Mouse (Mus musculus) heart, postnatal 4 days (tissue): Measurements from ENCODE around the gene Map4k4. TPM values are rescaled to one million over a fixed set of nuclear protein-coding genes. Genes with fewer than 3 reads are reported as not detected.
A peak's percentile ranks its signal among the peaks of the same experiment; 100 is the strongest.

ENCODE experiments used
- DNase-seq: peaks from one replicate; pipeline ENCODE4 v3.0.0; 2021
- total RNA-seq, 2 experiments: library from RNA; stranded (reverse); gene quantifications; 2 replicates each; pipeline ENCODE4 v1.2.3; 2021

Map4k4 gene
- total RNA-seq, 2 experiments from 2014 or later = 207 to 231 TPM

DNA sequence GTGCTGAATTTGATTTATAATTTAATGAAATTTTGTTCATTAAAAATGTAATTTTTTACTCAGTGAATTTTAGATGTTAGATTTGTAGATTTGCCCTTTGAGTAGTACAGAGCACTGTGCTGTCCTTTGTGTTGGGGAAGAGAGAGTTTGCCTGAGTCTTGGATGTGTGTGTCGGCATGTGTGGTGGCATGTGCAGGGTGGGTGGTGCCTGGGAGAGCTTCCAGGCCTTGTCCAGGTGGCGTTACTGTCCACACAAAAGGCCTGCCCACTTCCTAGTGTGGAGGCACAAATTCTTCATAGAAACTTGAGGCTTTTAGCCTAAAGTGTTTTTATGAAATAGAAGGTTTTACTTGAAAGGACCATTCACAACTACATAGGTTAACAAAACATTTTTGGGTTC, 36.2 kb downstream of the Map4k4 start:
- no peak for DNase-seq

GRCm38 (mm10) chr1:39937609-39938008, 36.9 kb downstream of the Map4k4 start:
- no peak for DNase-seq

DNA sequence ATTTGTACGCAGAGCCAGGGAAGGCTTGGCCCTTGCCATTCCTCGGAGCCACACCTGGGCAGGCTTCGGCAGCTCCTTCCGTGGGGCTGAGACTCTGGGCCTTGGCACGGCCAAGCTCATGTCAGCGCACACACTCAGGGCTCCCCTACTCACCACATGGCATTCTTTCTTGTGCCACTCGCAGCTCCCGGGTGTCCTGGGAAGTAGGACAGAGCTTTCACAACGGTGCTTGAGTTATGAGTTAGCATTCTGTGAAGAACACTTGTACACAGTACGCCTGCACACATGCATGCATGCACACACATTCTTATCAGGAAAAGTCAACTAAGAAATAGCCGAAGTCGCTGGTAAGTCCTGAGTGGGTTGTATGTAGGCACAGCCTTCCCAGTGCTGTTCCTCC, 38.7 kb downstream of the Map4k4 start:
- DNase-seq = no peak

DNA sequence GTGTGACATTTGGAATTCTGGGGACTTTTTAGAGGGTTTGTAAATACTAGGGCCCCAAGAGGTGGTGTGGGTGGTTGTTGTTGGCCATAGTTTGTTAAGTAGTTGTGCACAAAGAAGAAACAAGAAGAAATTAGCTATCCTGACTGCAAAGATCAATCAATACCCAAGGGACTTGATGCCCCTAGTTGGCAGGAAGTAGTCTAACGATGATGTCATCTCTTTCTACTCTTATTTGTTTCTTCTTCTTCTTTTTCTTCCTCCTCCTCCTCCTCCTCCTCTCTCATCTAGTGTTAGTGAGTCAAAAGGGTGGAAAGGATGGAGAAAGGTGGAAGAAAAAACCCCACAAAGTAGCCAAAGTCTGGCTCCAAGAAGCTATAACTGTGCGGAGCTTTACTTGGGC, 39.6 kb downstream of the Map4k4 start:
- no peak for DNase-seq

DNA sequence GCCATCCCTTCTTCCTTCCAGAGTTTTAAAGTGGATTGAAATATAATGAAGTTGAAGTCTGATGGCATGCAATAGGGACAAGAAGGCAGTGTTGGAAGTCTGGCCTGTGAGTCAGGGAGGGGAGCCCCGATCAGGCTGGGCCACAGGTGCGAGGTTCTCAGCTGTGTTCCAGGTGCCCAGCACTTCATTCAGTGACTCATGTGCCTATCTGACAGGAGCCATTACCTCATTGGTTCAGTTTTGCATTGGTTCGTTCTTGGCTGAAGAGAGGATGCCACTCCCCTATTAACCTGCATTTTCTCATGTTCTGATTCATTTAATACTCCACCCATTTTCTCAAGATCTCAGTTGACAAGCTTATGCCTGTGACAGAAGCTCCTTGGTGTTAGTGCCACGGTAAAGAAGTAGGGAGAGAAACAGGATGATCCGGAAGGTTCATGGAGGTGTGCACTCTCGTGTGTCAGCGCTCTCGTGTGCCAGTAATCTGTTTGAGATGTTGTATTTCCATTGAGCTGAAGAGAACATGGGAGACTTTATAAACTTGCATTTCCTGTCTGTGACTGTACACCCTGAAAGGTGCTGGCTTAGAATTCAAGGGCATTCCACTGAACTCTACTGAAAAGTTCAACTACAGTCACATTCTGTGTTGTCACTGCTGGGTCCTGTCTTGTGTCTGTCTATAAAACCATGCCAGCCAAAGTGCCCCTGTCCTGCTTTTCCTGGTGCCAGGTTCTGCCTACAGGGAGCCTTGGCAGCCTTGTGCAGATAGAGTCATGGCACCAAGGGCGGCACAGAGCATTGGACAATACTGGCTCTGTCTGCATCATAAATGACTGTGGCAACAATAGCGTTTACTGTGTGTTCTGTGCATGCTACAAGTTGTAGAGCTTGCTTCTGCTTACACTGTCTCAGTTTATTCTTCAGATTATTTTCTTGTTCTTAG, 40.8 kb downstream of the Map4k4 start:
- peak; percentile 40 for DNase-seq

DNA sequence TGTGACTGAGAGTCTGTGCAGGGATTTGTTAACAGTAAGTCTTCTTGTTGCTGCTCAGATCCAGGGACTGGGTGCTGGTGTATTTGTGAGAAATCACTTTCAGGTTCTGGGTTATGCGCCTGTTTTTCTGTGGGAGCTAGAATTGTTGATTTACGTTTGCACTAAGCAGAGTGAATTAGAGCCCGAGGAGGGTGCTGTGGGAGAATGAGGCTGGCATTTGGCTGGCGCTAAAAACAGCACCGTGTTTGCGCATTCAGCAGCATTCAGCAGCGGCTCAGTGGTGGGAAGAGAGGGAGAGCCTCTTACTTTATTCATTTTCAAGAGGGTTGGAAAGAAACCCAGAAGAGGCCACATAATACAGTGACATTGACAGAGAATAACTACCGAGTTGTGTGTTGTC, 42.2 kb downstream of the Map4k4 start:
- peak; percentile 38 for DNase-seq

GRCm38 (mm10) chr1:39944306-39944971, 43.7 kb downstream of the Map4k4 start:
- DNase-seq = no peak

DNA sequence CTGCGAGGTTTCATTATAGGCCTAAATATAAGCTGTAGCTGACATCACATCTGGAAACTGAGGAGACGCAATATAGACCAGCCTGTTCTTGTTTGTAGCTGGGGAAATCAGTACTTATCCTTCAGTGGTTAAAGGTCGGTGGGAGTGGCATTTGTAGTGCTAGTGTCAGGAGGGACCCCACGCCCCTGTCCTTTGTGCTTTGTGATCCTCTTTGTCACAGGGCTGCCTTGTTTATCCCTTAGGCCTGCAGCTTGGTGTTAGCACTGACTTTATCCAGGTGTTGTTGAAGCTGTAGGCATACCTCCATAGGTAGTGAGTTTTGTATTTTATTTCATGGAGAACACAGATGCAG, 44.2 kb downstream of the Map4k4 start:
- no peak for DNase-seq

DNA sequence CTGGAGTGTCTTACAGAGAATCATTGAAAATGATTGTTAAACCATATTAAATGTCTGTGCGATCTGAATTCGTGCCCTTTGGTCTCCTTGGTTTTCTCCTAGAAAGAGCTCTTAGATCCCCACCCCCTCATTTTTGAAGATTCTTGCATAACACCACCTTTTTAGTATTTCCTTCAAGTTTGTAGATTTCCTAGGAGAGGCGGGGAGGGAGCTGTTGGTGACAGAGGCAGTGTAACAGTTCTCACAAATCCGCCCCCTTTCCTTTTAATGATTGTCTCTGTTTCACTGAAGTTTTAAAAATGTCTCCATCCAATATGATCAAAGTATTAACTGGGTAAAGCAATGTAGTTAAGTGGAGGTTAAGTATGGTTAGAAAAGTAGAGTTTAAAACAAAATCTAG, 45.7 kb downstream of the Map4k4 start:
- no peak for DNase-seq

DNA sequence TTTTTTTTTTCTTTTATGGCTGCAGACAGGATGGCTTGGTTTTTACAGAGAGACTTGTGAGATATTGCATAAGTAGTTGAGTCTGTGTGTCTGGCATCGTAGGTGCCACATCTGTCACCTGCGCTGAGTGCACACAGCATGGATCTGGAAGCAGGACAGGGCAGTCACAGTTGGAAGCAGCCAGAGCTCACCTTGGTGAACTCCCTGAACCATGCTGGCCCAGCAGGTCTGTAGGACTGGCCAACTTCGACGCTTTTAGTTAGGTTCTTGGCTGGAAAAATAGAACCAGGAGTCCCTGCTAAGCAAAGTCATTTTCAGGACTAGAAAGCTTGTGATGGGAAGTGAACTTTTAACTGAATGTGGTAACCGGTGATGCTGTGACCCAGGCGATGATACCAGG, 46.5 kb downstream of the Map4k4 start:
- no peak for DNase-seq

DNA sequence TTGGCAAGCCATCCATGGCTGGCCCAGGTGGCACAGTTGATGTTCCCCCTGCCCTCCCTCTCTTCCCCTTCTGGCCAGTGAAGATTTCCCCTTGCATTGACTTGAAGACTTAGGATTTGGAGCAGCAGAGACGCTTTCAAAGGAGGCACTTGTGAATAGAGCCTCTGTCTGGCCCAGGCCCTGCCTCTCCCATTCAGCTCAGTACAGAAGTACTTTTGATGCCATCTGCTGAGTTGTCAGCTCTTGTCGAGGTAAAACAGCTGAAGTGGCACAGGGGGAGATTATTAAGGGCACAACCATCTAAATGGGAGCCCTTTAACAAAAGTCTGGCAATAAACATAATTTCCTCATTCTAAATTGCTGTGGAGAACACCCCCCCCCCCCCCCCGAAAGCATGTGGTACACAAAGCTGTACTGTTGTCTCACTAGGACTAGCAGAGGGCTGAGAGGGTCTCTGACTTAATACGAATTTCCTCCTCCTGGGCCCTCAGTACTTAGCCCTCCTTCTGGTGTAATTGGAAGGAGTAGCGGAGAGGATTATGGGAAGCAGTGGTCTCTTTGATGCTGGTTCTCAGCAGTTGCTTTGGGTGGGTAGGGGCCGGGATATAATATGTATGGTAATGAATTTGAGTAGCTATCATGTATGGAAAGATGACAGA, 47.1 kb downstream of the Map4k4 start:
- no peak for DNase-seq

- no peak for DNase-seq
These were observed 48.5 kb downstream of the Map4k4 start for GRCm38 (mm10) chr1:39949205-39949604.

- peak; percentile 48 for DNase-seq
These were observed 49.2 kb downstream of the Map4k4 start for GRCm38 (mm10) chr1:39949790-39950462.

- no peak for DNase-seq
These were observed 49.9 kb downstream of the Map4k4 start for GRCm38 (mm10) chr1:39950590-39950989.

- DNase-seq = no peak
These were observed 53.9 kb downstream of the Map4k4 start for GRCm38 (mm10) chr1:39954652-39955051.

- DNase-seq = no peak
These were observed 56.0 kb downstream of the Map4k4 start for GRCm38 (mm10) chr1:39956712-39957111.

DNA sequence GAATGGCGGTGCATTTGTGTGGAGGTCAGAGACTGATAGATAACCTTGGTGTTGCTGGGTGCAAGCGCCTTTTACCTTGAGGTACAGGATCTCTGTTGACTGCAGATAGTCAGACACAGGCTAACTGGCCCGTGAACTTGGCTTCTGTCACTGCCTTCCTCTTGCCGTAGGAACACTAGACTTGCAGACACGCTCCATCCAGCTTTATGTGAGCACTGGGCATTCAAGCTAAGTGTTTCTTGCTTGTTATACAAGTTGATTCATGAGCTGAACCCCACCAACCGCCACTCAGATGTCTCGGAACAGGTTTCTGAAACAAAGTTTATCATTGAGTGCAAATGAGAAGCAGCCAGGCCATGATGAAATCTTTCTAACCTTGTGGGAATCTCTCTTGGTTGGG, 57.3 kb downstream of the Map4k4 start:
- DNase-seq = no peak

DNA sequence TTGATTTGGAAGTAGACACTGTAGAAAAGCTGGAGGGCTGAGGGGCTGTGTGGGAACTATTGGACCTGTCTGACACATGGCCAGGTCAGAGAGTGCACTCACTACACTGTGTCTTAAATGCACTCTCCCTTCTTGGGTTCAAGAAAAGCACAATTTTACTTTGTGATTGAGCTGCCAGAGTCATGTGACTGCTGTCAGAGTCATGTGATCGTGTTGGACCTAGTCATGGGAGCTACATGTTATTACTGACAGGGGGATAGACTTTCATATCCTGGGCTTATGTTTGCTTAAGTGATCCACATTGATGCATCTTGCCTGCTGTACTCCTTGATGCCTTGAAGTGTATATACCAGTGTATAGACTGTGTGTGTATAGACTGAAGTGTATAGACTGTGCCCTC, 59.9 kb downstream of the Map4k4 start:
- DNase-seq = no peak

DNA sequence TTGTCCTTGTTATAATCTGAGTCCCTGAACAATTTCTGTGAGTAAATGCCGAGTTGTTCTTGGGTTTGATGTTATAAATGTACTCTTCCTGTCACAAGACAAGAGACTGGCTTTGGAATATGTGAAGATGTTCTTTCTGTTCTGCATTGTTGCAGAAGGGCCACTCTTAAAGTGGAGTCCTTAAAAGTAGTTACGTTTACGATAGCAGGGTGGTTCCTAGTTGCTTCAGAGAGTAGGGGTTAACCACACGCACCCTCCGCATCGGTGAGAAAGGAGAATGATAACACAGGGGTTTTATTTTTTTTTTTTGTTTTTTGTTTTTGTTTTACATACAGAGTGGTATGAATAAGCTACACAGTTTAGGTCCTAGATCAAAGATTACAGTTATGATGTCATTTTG, 60.4 kb downstream of the Map4k4 start:
- DNase-seq = no peak

GRCm38 (mm10) chr1:39962321-39962720, 61.6 kb downstream of the Map4k4 start:
- peak; percentile 38 for DNase-seq

DNA sequence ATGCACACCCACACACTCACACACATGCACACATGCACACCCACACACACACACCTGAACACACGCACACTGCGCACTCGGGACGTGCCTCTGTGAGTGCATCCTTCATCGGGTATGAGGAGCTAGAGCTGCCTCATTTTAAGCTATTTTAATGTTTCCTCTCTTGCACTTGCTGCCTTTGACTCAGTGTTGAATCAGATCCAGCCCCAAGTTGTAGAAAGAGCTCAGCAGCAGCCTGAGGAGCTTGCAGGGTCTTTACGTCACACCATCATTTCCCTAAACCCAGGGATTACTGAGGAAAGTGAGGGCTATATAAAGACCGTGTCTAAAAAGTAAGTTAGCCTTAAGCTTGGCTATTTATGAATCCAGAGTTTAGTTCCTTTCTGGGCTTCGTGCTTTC, 62.1 kb downstream of the Map4k4 start:
- DNase-seq = no peak

DNA sequence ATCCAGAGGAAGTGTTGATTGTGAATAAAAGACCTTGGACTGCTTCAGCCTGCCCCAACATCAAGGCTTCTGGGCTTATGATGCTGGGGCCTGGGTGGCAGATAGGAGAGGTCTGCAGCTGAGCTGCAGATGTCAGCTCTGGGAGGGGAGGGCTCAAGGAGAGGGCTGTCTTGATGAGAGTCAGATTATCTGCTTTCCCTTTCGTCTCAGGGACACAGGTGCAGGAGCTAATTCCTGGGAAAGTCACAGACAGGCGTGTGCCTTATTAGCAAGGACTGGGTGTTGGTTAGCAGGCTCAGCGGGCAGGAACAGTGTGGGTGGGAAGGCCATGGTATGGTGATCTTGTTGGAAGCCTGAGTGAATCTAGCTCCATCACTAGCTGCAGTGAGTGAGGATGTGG, 63.1 kb downstream of the Map4k4 start:
- DNase-seq = no peak

DNA sequence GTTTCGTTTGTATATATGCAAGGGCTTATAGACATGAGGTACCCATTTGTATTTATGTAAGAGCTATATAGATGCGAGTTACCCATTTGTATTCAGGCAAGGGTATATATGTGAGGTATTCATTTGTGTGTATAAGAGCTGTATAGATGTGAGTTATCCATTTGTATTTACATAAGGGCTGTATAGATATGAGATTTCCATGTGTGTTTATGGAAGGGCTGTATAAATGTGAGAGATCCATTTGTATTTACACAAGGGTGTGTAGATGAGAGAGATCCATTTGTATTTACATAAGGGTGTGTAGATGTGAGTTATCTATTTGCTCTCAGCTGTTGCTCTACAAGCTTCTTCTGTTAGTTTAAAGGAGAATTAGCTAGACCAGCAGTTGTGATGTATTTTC, 63.7 kb downstream of the Map4k4 start:
- no peak for DNase-seq
